Mouse (Mus musculus): ENCODE measurements at regions not wholly inside any gene's neighbourhood (a gene's known extent, or its start where the extent isn't known, plus 50 kb on each side); places are given as distances from the start of the nearest gene placed in this dataset.

DNA sequence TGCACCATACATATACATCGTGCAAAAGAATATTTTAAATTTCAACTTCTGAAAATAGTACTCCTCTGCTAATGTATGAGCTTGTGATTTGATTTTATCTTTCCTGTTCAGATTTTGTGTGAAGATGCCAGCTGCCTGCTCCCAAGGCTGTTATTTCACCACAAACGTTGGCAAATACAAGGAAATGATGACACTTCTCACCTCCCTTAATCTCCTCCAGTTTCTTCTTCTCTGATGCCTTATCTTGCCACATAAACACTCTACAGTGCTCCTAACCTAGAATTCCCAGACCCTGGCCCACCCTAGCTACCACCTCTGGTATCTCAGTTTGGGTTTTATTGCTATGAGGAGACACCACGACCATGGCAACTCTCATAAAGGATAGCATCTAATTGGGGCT is 96.6 kb upstream of the Hivep1 start:
- Histone ChIP-seq H3K27ac (ENCODE audit: insufficient read depth, low read depth) (no peak overlapping the region), H3K27me3 (replicated peaks) (no peaks in the 10 kb centered on the region), H3K79me2 (replicated peaks; ENCODE audit: control insufficient read depth, extremely low read depth, insufficient read depth, poor library complexity, severe bottlenecking) (no peaks in the 10 kb centered on the region), H3K4me3 (replicated peaks in 1 of 3; ENCODE audit: low read depth in 2 of 3, low read length in 2 of 3, poor library complexity in 1 of 3) (no peak overlapping the region), H3K9me3 (replicated peaks; ENCODE audit: low read length) (no peaks in the 10 kb centered on the region), H3K4me1 (ENCODE audit: control insufficient read depth in 1 of 2, insufficient read depth in 2 of 2) (peaks cover 2 to 5% of the 10 kb centered on the region in 2 experiments; a peak in 2 of 4 replicates), H3K9ac (ENCODE audit: insufficient read depth, low read depth) (no peak overlapping the region), H3K36me3 (replicated peaks in 1 of 2; ENCODE audit: control insufficient read depth in 1 of 2, insufficient read depth in 1 of 2, low read length in 1 of 2) (no peaks in the 10 kb centered on the region), H3K4me2 (ENCODE audit: insufficient read depth, low read depth, poor library complexity, severe bottlenecking) (no peak overlapping the region)
- in situ Hi-C loops (cut with MboI; ENCODE audit: low pct_ligation_motif_present, low pct_unique_long_range_greater_than_20kb, low sequenced_read_pairs) (no loop called here), dilution Hi-C loops (cut with MboI; ENCODE audit: extremely low pct_ligation_motif_present, extremely low pct_unique_long_range_greater_than_20kb, low sequenced_read_pairs) (no loop called here)
- DNase-seq (ENCODE audit: extremely low read depth), result no peak
- TF ChIP-seq USF2 (conservative IDR thresholded peaks at IDR 0.05; ENCODE audit: low read depth, low read length) (no peak), JUN (IDR thresholded peaks at IDR 0.05; ENCODE audit: insufficient read depth, low read depth, low read length) (no peak), GABPA (IDR thresholded peaks at IDR 0.05; ENCODE audit: insufficient replicate concordance, low read depth, low read length) (no peak), MAZ (IDR thresholded peaks at IDR 0.05; ENCODE audit: low read depth, low read length) (no peak), POLR2A (IDR thresholded peaks at IDR 0.05; ENCODE audit: low read depth, low read length) (no peak), ETS1 (conservative IDR thresholded peaks at IDR 0.05; ENCODE audit: low read depth, low read length) (no peak), TBP (conservative IDR thresholded peaks at IDR 0.05; ENCODE audit: low read depth, low read length) (no peak)

DNA sequence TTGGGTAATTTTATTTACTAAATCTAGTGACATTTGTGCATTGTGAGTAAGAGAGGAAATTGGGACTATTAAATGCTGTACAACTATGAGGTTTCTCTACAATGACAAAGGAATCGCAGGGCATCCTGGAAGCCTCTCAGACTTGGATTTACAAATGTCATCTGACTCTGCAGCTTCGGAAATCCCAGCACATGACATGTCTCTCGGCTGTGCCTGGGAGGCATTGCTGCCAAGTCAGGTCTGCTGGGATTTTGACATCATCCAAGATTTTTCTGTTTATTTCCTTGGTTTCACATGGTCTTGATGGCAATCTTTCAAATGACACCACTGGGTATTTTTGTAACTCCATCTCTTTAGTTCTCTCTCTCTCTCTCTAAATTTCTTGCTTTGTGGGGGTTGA is 99.4 kb upstream of the Hivep1 start:
- H3K27ac ChIP-seq (ENCODE audit: insufficient read depth, low read depth), result no peak overlapping the region
- TF ChIP-seq UBTF (IDR thresholded peaks at IDR 0.05; ENCODE audit: low read depth, low read length) (no peak), CHD2 (IDR thresholded peaks at IDR 0.05; ENCODE audit: low read length) (no peak), ETS1 (conservative IDR thresholded peaks at IDR 0.05; ENCODE audit: low read depth, low read length) (no peak), IRF4 (IDR thresholded peaks at IDR 0.05; ENCODE audit: low read depth, low read length) (no peak), SMC3 (IDR thresholded peaks at IDR 0.05; ENCODE audit: low read depth, low read length) (no peak), ZKSCAN1 (IDR thresholded peaks at IDR 0.05; ENCODE audit: borderline replicate concordance, low read depth, low read length) (no peak), PAX5 (IDR thresholded peaks at IDR 0.05; ENCODE audit: low read length) (no peak), TCF12 (IDR thresholded peaks at IDR 0.05; ENCODE audit: low read depth, low read length) (no peak), ZC3H11A (IDR thresholded peaks at IDR 0.05; ENCODE audit: low read depth, low read length) (no peak), MYC (IDR thresholded peaks at IDR 0.05; ENCODE audit: low read depth, low read length) (no peak), POLR2AphosphoS2 (IDR thresholded peaks at IDR 0.05; ENCODE audit: low read depth, low read length) (no peak), ZNF384 (IDR thresholded peaks at IDR 0.05; ENCODE audit: low read depth, low read length) (no peak), BHLHE40 (IDR thresholded peaks at IDR 0.05; ENCODE audit: low read depth, low read length) (no peak), NELFE (IDR thresholded peaks at IDR 0.05; ENCODE audit: low read depth, low read length) (no peak), SIN3A (IDR thresholded peaks at IDR 0.05; ENCODE audit: low read length) (no peak), MEF2A (IDR thresholded peaks at IDR 0.05; ENCODE audit: borderline replicate concordance, low read depth, low read length) (no peak), TBP (conservative IDR thresholded peaks at IDR 0.05; ENCODE audit: low read depth, low read length) (no peak)
- no peaks in the 10 kb centered on the region for H3K9me3 ChIP-seq (replicated peaks; ENCODE audit: low read length)
- H3K4me3 ChIP-seq (replicated peaks in 1 of 3; ENCODE audit: low read depth in 2 of 3, low read length in 2 of 3, poor library complexity in 1 of 3), result no peak overlapping the region
- in situ Hi-C loops (cut with MboI; ENCODE audit: low pct_ligation_motif_present, low pct_unique_long_range_greater_than_20kb, low sequenced_read_pairs), result no loop called here
- no peaks in the 10 kb centered on the region for H3K27me3 ChIP-seq (replicated peaks)
- no peaks in the 10 kb centered on the region for H3K36me3 ChIP-seq (replicated peaks in 1 of 2; ENCODE audit: control insufficient read depth in 1 of 2, insufficient read depth in 1 of 2, low read length in 1 of 2)
- DNase-seq (ENCODE audit: extremely low read depth), result no peak
- no peak overlapping the region for H3K9ac ChIP-seq (ENCODE audit: insufficient read depth, low read depth)
- H3K79me2 ChIP-seq (replicated peaks; ENCODE audit: control insufficient read depth, extremely low read depth, insufficient read depth, poor library complexity, severe bottlenecking), result no peaks in the 10 kb centered on the region
- H3K4me2 ChIP-seq (ENCODE audit: insufficient read depth, low read depth, poor library complexity, severe bottlenecking), result no peak overlapping the region
- peaks cover 2 to 10% of the 10 kb centered on the region in 2 experiments; a peak in 3 of 4 replicates for H3K4me1 ChIP-seq (ENCODE audit: control insufficient read depth in 1 of 2, insufficient read depth in 2 of 2)
- dilution Hi-C loops (cut with MboI; ENCODE audit: extremely low pct_ligation_motif_present, extremely low pct_unique_long_range_greater_than_20kb, low sequenced_read_pairs), result no loop called here
